Mouse (Mus musculus) lung, embryonic 16.5 days (tissue): ENCODE measurements at regions not wholly inside any gene's neighbourhood (a gene's known extent, or its start where the extent isn't known, plus 50 kb on each side); places are given as distances from the start of the nearest gene placed in this dataset.
"Not testable (repeated sequence)": the region's sequence is repeated elsewhere in the genome, so short reads cannot be mapped to it uniquely, and the experiment has no call there.

Experiments used
- ATAC-seq: fragments of 200-750 bp; cut with Nextera tagmentation; 2 replicates; pipeline ENCODE4 v1.8.0; 2017; ENCODE audit warnings: low read depth, mild to moderate bottlenecking, moderate library complexity
- H3K27ac ChIP-seq: fragments of 300-500 bp; sonication (generic); 2 replicates; pipeline ENCODE4 v1.5.1; 2014; ENCODE audit warnings: mild to moderate bottlenecking, control low read depth, low read length
- H3K27me3 ChIP-seq: fragments of 300-500 bp; sonication (generic); 2 replicates; pipeline ENCODE4 v1.6.1; 2014; ENCODE audit warnings: low read depth, low read length, mixed read lengths; ENCODE audit not compliant: control insufficient read depth, insufficient read depth
- H3K36me3 ChIP-seq: fragments of 300-500 bp; sonication (generic); 2 replicates; pipeline ENCODE4 v1.6.1; 2014; ENCODE audit warnings: low read length; ENCODE audit not compliant: control insufficient read depth, insufficient read depth
- H3K4me1 ChIP-seq: fragments of 300-500 bp; sonication (generic); replicated peaks from 2 replicates; pipeline ENCODE4 v1.6.1; 2014; ENCODE audit warnings: low read length, mixed read lengths; ENCODE audit not compliant: control insufficient read depth, insufficient read depth
- H3K4me2 ChIP-seq: fragments of 300-500 bp; sonication (generic); 2 replicates; pipeline ENCODE4 v1.6.1; 2014; ENCODE audit warnings: low read depth, low read length, control low read depth
- H3K4me3 ChIP-seq: fragments of 300-500 bp; sonication (generic); 2 replicates; pipeline ENCODE4 v1.5.1; 2014; ENCODE audit warnings: mild to moderate bottlenecking, low read length, control low read depth
- H3K9ac ChIP-seq: fragments of 300-500 bp; sonication (generic); 2 replicates; pipeline ENCODE4 v1.6.1; 2014; ENCODE audit warnings: low read length, control low read depth
- H3K9me3 ChIP-seq: fragments of 300-500 bp; sonication (generic); 2 replicates; pipeline ENCODE4 v1.6.1; 2016; ENCODE audit warnings: low read length; ENCODE audit not compliant: control insufficient read depth
- WGBS: fragments of 180-500 bp; shearing (Covaris S2); extraction: QIAGEN DNeasy Blood & Tissue Kit; methylation state at CpG from one replicate; pipeline ENCODE4 v1.1.7; 2014; 5-methylcytosine and 5-hydroxymethylcytosine counted together

- no peaks in the 10 kb centered on the region for H3K9me3 ChIP-seq
- WGBS: 71% methylated on average over 4 of the region's 4 CpGs
- H3K4me2 ChIP-seq: no peak overlapping the region
- no peak for ATAC-seq
- no peaks in the 10 kb centered on the region for H3K27me3 ChIP-seq
- H3K27ac ChIP-seq: no peak overlapping the region
- no peaks in the 10 kb centered on the region for H3K36me3 ChIP-seq
- no peak overlapping the region for H3K4me3 ChIP-seq
- no peak overlapping the region for H3K9ac ChIP-seq
- H3K4me1 ChIP-seq: no peaks in the 10 kb centered on the region
Measured at GRCm38 (mm10) chr17:4521031-4521430, 473.1 kb upstream of the Arid1b start.

- Histone ChIP-seq H3K27me3 (no peaks in the 10 kb centered on the region), H3K9ac (no peak overlapping the region), H3K4me1 (no peaks in the 10 kb centered on the region), H3K4me2 (no peak overlapping the region), H3K9me3 (no peaks in the 10 kb centered on the region), H3K4me3 (no peak overlapping the region), H3K27ac (no peak overlapping the region), H3K36me3 (no peaks in the 10 kb centered on the region)
- ATAC-seq: no peak
- WGBS: 63% methylated on average over 7 of the region's 7 CpGs
Measured at GRCm38 (mm10) chr17:4526466-4526865, 467.7 kb upstream of the Arid1b start.

- Histone ChIP-seq H3K4me1 (no peaks in the 10 kb centered on the region), H3K27me3 (no peaks in the 10 kb centered on the region), H3K4me3 (no peak overlapping the region), H3K9me3 (no peaks in the 10 kb centered on the region), H3K4me2 (no peak overlapping the region), H3K27ac (no peak overlapping the region), H3K36me3 (no peaks in the 10 kb centered on the region), H3K9ac (no peak overlapping the region)
- 84% methylated on average over 2 of the region's 2 CpGs for WGBS
- ATAC-seq: no peak
Measured at GRCm38 (mm10) chr17:4532126-4532525, 462.0 kb upstream of the Arid1b start.

- Histone ChIP-seq H3K4me3 (no peak overlapping the region), H3K36me3 (no peaks in the 10 kb centered on the region), H3K4me1 (no peaks in the 10 kb centered on the region), H3K9me3 (no peaks in the 10 kb centered on the region), H3K27ac (no peak overlapping the region), H3K9ac (no peak overlapping the region), H3K27me3 (no peaks in the 10 kb centered on the region), H3K4me2 (no peak overlapping the region)
- 80% methylated on average over 2 of the region's 2 CpGs for WGBS
- no peak for ATAC-seq
Measured at GRCm38 (mm10) chr17:4540435-4540834, 453.7 kb upstream of the Arid1b start.

GRCm38 (mm10) chr17:4541020-4541743 is 452.9 kb upstream of the Arid1b start:
- H3K9ac ChIP-seq: no peak overlapping the region
- no peak overlapping the region for H3K4me3 ChIP-seq
- H3K4me2 ChIP-seq: no peak overlapping the region
- no peak for ATAC-seq
- no peak overlapping the region for H3K27ac ChIP-seq
- WGBS: 45% methylated on average over 7 of the region's 7 CpGs
- no peaks in the 10 kb centered on the region for H3K4me1 ChIP-seq
- no peaks in the 10 kb centered on the region for H3K9me3 ChIP-seq
- no peaks in the 10 kb centered on the region for H3K36me3 ChIP-seq
- no peaks in the 10 kb centered on the region for H3K27me3 ChIP-seq

GRCm38 (mm10) chr17:4546579-4546978 is 447.6 kb upstream of the Arid1b start:
- no peaks in the 10 kb centered on the region for H3K9me3 ChIP-seq
- H3K4me3 ChIP-seq: no peak overlapping the region
- no peaks in the 10 kb centered on the region for H3K4me1 ChIP-seq
- ATAC-seq: no peak
- WGBS: 47% methylated on average over 2 of the region's 2 CpGs
- H3K27me3 ChIP-seq: no peaks in the 10 kb centered on the region
- no peak overlapping the region for H3K4me2 ChIP-seq
- H3K9ac ChIP-seq: no peak overlapping the region
- H3K36me3 ChIP-seq: no peaks in the 10 kb centered on the region
- H3K27ac ChIP-seq: no peak overlapping the region

- not testable (repeated sequence) for H3K9ac ChIP-seq, H3K4me2 ChIP-seq, H3K9me3 ChIP-seq, H3K27me3 ChIP-seq, H3K27ac ChIP-seq, H3K4me1 ChIP-seq, H3K36me3 ChIP-seq, H3K4me3 ChIP-seq, ATAC-seq
- 81% methylated on average over 4 of the region's 4 CpGs for WGBS
Measured at GRCm38 (mm10) chr17:4553026-4553425, 441.1 kb upstream of the Arid1b start.

GRCm38 (mm10) chr17:4563641-4564040 is 430.5 kb upstream of the Arid1b start:
- Histone ChIP-seq H3K36me3 (no peaks in the 10 kb centered on the region), H3K4me3 (no peak overlapping the region), H3K27ac (no peak overlapping the region), H3K9me3 (no peaks in the 10 kb centered on the region), H3K9ac (no peak overlapping the region), H3K27me3 (no peaks in the 10 kb centered on the region), H3K4me2 (no peak overlapping the region), H3K4me1 (peaks cover 6% of the 10 kb centered on the region; the same call in 1 of the 2 replicates)
- ATAC-seq: no peak
- WGBS: 51% methylated on average over 3 of the region's 3 CpGs

- Histone ChIP-seq H3K9me3 (no peaks in the 10 kb centered on the region), H3K4me3 (no peak overlapping the region), H3K27me3 (no peaks in the 10 kb centered on the region), H3K4me2 (no peak overlapping the region), H3K27ac (no peak overlapping the region), H3K36me3 (no peaks in the 10 kb centered on the region), H3K4me1 (no peaks in the 10 kb centered on the region), H3K9ac (no peak overlapping the region)
- WGBS: 33% methylated on average over 5 of the region's 5 CpGs
- no peak for ATAC-seq
Measured at GRCm38 (mm10) chr17:4576883-4577282, 417.2 kb upstream of the Arid1b start.

GRCm38 (mm10) chr17:4581851-4582250 is 412.3 kb upstream of the Arid1b start:
- H3K9me3 ChIP-seq: no peaks in the 10 kb centered on the region
- no peaks in the 10 kb centered on the region for H3K4me1 ChIP-seq
- ATAC-seq: no peak
- no peak overlapping the region for H3K4me3 ChIP-seq
- no peaks in the 10 kb centered on the region for H3K36me3 ChIP-seq
- H3K27me3 ChIP-seq: no peaks in the 10 kb centered on the region
- H3K4me2 ChIP-seq: no peak overlapping the region
- H3K27ac ChIP-seq: no peak overlapping the region
- 81% methylated on average over 11 of the region's 11 CpGs for WGBS
- no peak overlapping the region for H3K9ac ChIP-seq
